Comparison of ENCODE assay signal across 8 mouse cellular contexts in genomic region chr5:107687592-107688498, GRCm38 (mm10). TPM values are rescaled to one million over a fixed set of nuclear protein-coding genes. Genes with fewer than 3 reads are reported as not detected.
DNase-seq lines count a peak whose midpoint lies in the region; ATAC-seq and TF ChIP-seq lines count a peak whose summit lies in the region.

No protein-coding gene starts in this region.

- no peaks in the 10 kb centered on the region for H3K79me2 ChIP-seq in macrophage (ENCODE audit: inconsistent target)

- H3K9me3 ChIP-seq in hindbrain, embryonic 15.5 days = no peaks in the 10 kb centered on the region

- peak overlapping the region; percentile 68 for H3K27ac ChIP-seq in hindbrain, embryonic 15.5 days (replicated peaks)
- no peak overlapping the region for H3K27ac ChIP-seq in left cerebral cortex, adult 2 months
- no peak overlapping the region for H3K27ac ChIP-seq in macrophage

- TF ChIP-seq CTCF in left cerebral cortex, adult 2 months (IDR thresholded peaks at IDR 0.05) = no peak

- no peaks in the 10 kb centered on the region for H3K36me3 ChIP-seq in hindbrain, embryonic 15.5 days
- no peaks in the 10 kb centered on the region for H3K36me3 ChIP-seq in macrophage (ENCODE audit: inconsistent target)

- H3K4me1 ChIP-seq in hindbrain, embryonic 15.5 days (replicated peaks) = peaks cover 13% of the 10 kb centered on the region

- H3K9ac ChIP-seq in hindbrain, embryonic 15.5 days = peak overlapping the region; percentile 46

- WGBS in hindbrain, embryonic 15.5 days = 11% methylated on average over 46 of the region's 46 CpGs
- 11% methylated on average over 45 of the region's 46 CpGs for WGBS in macrophage (ENCODE audit: missing documents)

- H3K4me2 ChIP-seq in hindbrain, embryonic 15.5 days = peak overlapping the region; percentile 89

- ATAC-seq in activated CD4-positive, CD25-positive, alpha-beta regulatory T cell, adult 4 months = peak; percentile 91
- peak; percentile 95 for ATAC-seq in hindbrain, embryonic 15.5 days (ENCODE audit: low FRiP score, low read depth)

- intact Hi-C loops in left cerebral cortex, adult 2 months (cut with DNase I) = no loop called here

- H3K4me3 ChIP-seq in hindbrain, embryonic 15.5 days = peak overlapping the region; percentile 50
- H3K4me3 ChIP-seq in left cerebral cortex, adult 2 months = peak overlapping the region; percentile 54
- peak overlapping the region; percentile 30; the same call in 1 of the 2 replicates for H3K4me3 ChIP-seq in macrophage (ENCODE audit: inconsistent target)

- DNase-seq in cerebellum, postnatal 4 days (ENCODE audit: low spot score in 2 of 2) = peak; percentile 33 to 77
- DNase-seq in gastrocnemius, adult 18-20 months (ENCODE audit: low spot score) = peak; percentile 21
- DNase-seq in left cerebral cortex, adult 2 months (ENCODE audit: extremely low spot score in 1 of 2, low spot score in 2 of 2) = peak; percentile 49
- peak; percentile 52 for DNase-seq in right cerebral cortex, adult 18-20 months
- DNase-seq in urinary bladder, postnatal 14 days (ENCODE audit: low spot score) = peak; percentile 61

- 0 out of 2 replicates have a peak, but pooled peaks cover 4% of the 10 kb centered on the region for H3K27me3 ChIP-seq in hindbrain, embryonic 15.5 days

RNA-seq across cellular contexts. Expression of gene Gfi1, which starts 38.0 kb away (rescaled TPM):
- polyA plus RNA-seq in activated CD4-positive, CD25-positive, alpha-beta regulatory T cell, adult 4 months (2017; shearing (Covaris generic)) = 1 to 10 TPM; 2.6 to 3.1 TPM
- total RNA-seq in gastrocnemius, adult 18-20 months (2021) = not detected
- polyA plus RNA-seq in hindbrain, embryonic 15.5 days (2015; fragmentation: Nextera tagmentation; extraction: Ambion mirVana) = not detected in 2 replicates
- not detected for total RNA-seq in left cerebral cortex, adult 2 months (2021)
- total RNA-seq in macrophage (2018; cell fraction: chromatin; rRNA removed) = 1 to 10 TPM in 7 of 26 experiments, under 1 TPM in 11, not detected in 8; 0.19 to 9.1 (median 0.55) TPM
- total RNA-seq in macrophage (2018; cell fraction: cytosol; rRNA removed) = 1 to 10 TPM in 3 of 26 experiments, under 1 TPM in 22, not detected in 1; 0.06 to 4.0 (median 0.21) TPM
- total RNA-seq in macrophage (2018; cell fraction: nucleus; rRNA removed) = 10 to 100 TPM in 2 of 26 experiments, 1 to 10 TPM in 10, under 1 TPM in 13, not detected in 1; 0.24 to 12.9 (median 0.89) TPM
- 0.11 to 0.19 TPM (median 0.15 TPM) in 3 replicates for polyA plus RNA-seq in macrophage (2018)
